Mouse (Mus musculus): ENCODE data around the gene Plxnd1. TPM values are rescaled to one million over a fixed set of nuclear protein-coding genes. Genes with fewer than 3 reads are reported as not detected.

The Plxnd1 gene
- polyA plus RNA-seq, 1 experiment from 2014 or later = 45.2 TPM

Other genes with a start within 250 kb of the Plxnd1 start
- gene Tmem40, start 232.6 kb downstream of the Plxnd1 start, polyA plus RNA-seq (2015; fragmentation: Nextera tagmentation; extraction: Ambion mirVana) = 2.3 and 3.8 TPM in 2 replicates
- 23.4 and 28.2 TPM in 2 replicates for gene Cand2, start 220.5 kb downstream of the Plxnd1 start, polyA plus RNA-seq (2015; fragmentation: Nextera tagmentation; extraction: Ambion mirVana)
- gene Rpl32, start 186.3 kb downstream of the Plxnd1 start, polyA plus RNA-seq (2015; fragmentation: Nextera tagmentation; extraction: Ambion mirVana) = 2,193 and 2,268 TPM in 2 replicates
- gene Efcab12, start 156.6 kb downstream of the Plxnd1 start, polyA plus RNA-seq (2015; fragmentation: Nextera tagmentation; extraction: Ambion mirVana) = 1.8 and 2.1 TPM in 2 replicates
- 22.4 and 23.5 TPM in 2 replicates for gene Mbd4, start 141.6 kb downstream of the Plxnd1 start, polyA plus RNA-seq (2015; fragmentation: Nextera tagmentation; extraction: Ambion mirVana)
- gene Ift122, start 141.5 kb downstream of the Plxnd1 start, polyA plus RNA-seq (2015; fragmentation: Nextera tagmentation; extraction: Ambion mirVana) = 23.4 and 23.5 TPM in 2 replicates
- 0.08 and 0.16 TPM in 2 replicates for gene Rho, start 63.3 kb downstream of the Plxnd1 start, polyA plus RNA-seq (2015; fragmentation: Nextera tagmentation; extraction: Ambion mirVana)
- gene H1foo, start 50.1 kb downstream of the Plxnd1 start, polyA plus RNA-seq (2015; fragmentation: Nextera tagmentation; extraction: Ambion mirVana) = not detected in 2 replicates
- gene Tmcc1, start 198.5 kb upstream of the Plxnd1 start, polyA plus RNA-seq (2015; fragmentation: Nextera tagmentation; extraction: Ambion mirVana) = 11.1 and 14.2 TPM in 2 replicates
- 41.1 and 43.2 TPM in 2 replicates for gene Washc2, start 213.0 kb upstream of the Plxnd1 start, polyA plus RNA-seq (2015; fragmentation: Nextera tagmentation; extraction: Ambion mirVana)